Mouse (Mus musculus): ENCODE measurements around the gene Klra10. TPM values are rescaled to one million over a fixed set of nuclear protein-coding genes. Genes with fewer than 3 reads are reported as not detected.
"Not testable (repeated sequence)": the region's sequence is repeated elsewhere in the genome, so short reads cannot be mapped to it uniquely, and the experiment has no call there.

Gene Klra10
- not detected for total RNA-seq (2022)

- not testable (repeated sequence) for DNase-seq (ENCODE audit: low spot score in 2 of 2)
Measured at GRCm38 (mm10) chr6:130281828-130282227, at the start of gene Klra10. TSS of gene Klra10 (minus strand) at chr6:130281928.

- DNase-seq (ENCODE audit: low spot score in 2 of 2), result no peak
Measured at GRCm38 (mm10) chr6:130287984-130288649, 6.4 kb upstream of the Klra10 start.

- no peak for DNase-seq (ENCODE audit: low spot score in 2 of 2)
Measured at GRCm38 (mm10) chr6:130255326-130255725, 26.4 kb downstream of the Klra10 start.

GRCm38 (mm10) chr6:130237536-130237935 is 44.2 kb downstream of the Klra10 start:
- no peak for DNase-seq (ENCODE audit: low spot score in 2 of 2)

GRCm38 (mm10) chr6:130236635-130237034 is 45.1 kb downstream of the Klra10 start:
- DNase-seq (ENCODE audit: low spot score in 2 of 2), result no peak

- DNase-seq (ENCODE audit: low spot score in 2 of 2), result no peak
Measured at GRCm38 (mm10) chr6:130233222-130233621, 48.5 kb downstream of the Klra10 start, which contains the start of gene Klra7. TSS of gene Klra7 (minus strand) at chr6:130233322.

Other genes with a start within 250 kb of the Klra10 start
- gene Klra4, start 214.7 kb downstream of the Klra10 start, total RNA-seq (2022), result not detected
- gene Klra8, start 152.0 kb downstream of the Klra10 start, total RNA-seq (2022), result under 1 TPM in 1 of 4 experiments, not detected in 3; 0.39 TPM
- gene Klra9, start 88.8 kb downstream of the Klra10 start, total RNA-seq (2022), result not detected
- not detected for gene Klra7, start 48.6 kb downstream of the Klra10 start, total RNA-seq (2022)
- not detected for gene Klra3, start 55.6 kb upstream of the Klra10 start, total RNA-seq (2022)
- not detected for gene Klra1, start 104.9 kb upstream of the Klra10 start, total RNA-seq (2022)